21 mouse cellular contexts compared by ENCODE assay signal in the genomic region with DNA sequence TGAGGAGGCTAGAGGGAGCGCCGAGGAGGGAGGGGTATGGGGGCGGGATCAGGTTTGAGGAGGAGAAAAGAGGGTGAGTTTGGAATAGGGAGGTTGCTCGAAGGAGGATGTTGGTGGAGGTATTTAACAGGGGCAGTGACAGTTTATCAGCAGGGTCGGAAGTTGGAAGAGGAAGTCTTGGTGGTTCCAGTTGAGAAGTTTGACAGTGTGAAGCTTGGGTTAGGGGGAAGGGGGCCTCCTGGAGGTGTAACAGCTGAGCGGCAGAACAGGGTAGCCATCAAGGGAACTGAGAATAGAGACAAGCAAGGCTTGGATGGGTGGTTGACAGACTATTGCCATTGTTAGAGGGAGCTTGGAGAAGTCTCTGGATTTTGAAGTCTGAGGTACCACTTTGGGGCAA.
DNase-seq lines count a peak whose midpoint lies in the region; ATAC-seq and TF ChIP-seq lines count a peak whose summit lies in the region.
"Had no signal": no experiment of that assay in that cellular context is flagged by ENCODE, and none has a peak within 500 bp of the region (broad histone marks: within the 10 kb centered on the region; RNA-seq: fewer than 3 reads in every experiment).

No protein-coding gene starts in this region.

- H3K9me3 ChIP-seq in midbrain, embryonic 16.5 days (replicated peaks; ENCODE audit: control insufficient read depth, low read length, poor library complexity, severe bottlenecking), result no peaks in the 10 kb centered on the region
- H3K9me3 ChIP-seq: forebrain, embryonic 15.5 days; heart, embryonic 15.5 days; hindbrain, embryonic 10.5 days; limb, embryonic 12.5 days; liver, embryonic 15.5 days had no signal

- TF ChIP-seq CTCF in spleen, adult 2 months (IDR thresholded peaks at IDR 0.05; ENCODE audit: extremely low read depth, insufficient read depth, insufficient read length, insufficient replicate concordance), result no peak

- peak; percentile 63 for ATAC-seq in megakaryocyte, adult 5-6 weeks (ENCODE audit: poor library complexity, severe bottlenecking)
- no peak for ATAC-seq in midbrain, embryonic 16.5 days
- ATAC-seq: forebrain, embryonic 15.5 days; lung, postnatal 0 days had no signal

- H3K9ac ChIP-seq in midbrain, embryonic 16.5 days (ENCODE audit: low read depth, low read length), result no peak overlapping the region
- H3K9ac ChIP-seq: forebrain, embryonic 15.5 days; heart, embryonic 15.5 days; limb, embryonic 12.5 days; liver, embryonic 15.5 days had no signal

- 5% methylated on average over 6 of the region's 6 CpGs for WGBS in spleen, adult 2 months
- 74% methylated on average over 6 of the region's 6 CpGs for WGBS in midbrain, embryonic 16.5 days

- no peak overlapping the region for H3K27ac ChIP-seq in spleen, adult 2 months (ENCODE audit: insufficient read depth, low read length)
- no peak overlapping the region for H3K27ac ChIP-seq in midbrain, embryonic 16.5 days (ENCODE audit: low read length)
- H3K27ac ChIP-seq: forebrain, embryonic 15.5 days; heart, embryonic 15.5 days; hindbrain, embryonic 10.5 days; limb, embryonic 12.5 days; liver, embryonic 15.5 days had no signal

- H3K4me3 ChIP-seq in spleen, adult 2 months (ENCODE audit: extremely low read depth, insufficient read depth, insufficient read length), result no peak overlapping the region
- H3K4me3 ChIP-seq in midbrain, embryonic 16.5 days (ENCODE audit: low read depth, low read length), result no peak overlapping the region
- H3K4me3 ChIP-seq: forebrain, embryonic 15.5 days; heart, embryonic 15.5 days; hindbrain, embryonic 10.5 days; limb, embryonic 12.5 days; liver, embryonic 15.5 days had no signal

- no peak for TF ChIP-seq POLR2A in spleen, adult 2 months (IDR thresholded peaks at IDR 0.05; ENCODE audit: low read depth, low read length)

- peak; percentile 62 to 69 for DNase-seq in B cell, adult 2 months
- peak; percentile 70 for DNase-seq in MEL-GATA-1-ER (ENCODE audit: extremely low read depth, low read depth)
- peak; percentile 34 for DNase-seq in spleen, adult 2 months (ENCODE audit: low read depth in 1 of 2, low spot score in 2 of 2)
- DNase-seq in heart, postnatal 10 days, result no peak
- DNase-seq in right cerebral cortex, postnatal 4 days, result no peak
- DNase-seq: adrenal gland, postnatal 25 days; cerebellum, adult 11-12 months; cerebellum, postnatal 14 days; embryo, embryonic 11 days; gastrocnemius, postnatal 14 days; kidney, adult 18-20 months; kidney, postnatal 25 days; layer of hippocampus, adult 9-11 months had no signal

- H3K4me1 ChIP-seq in spleen, adult 2 months (ENCODE audit: control insufficient read depth, insufficient read depth, insufficient read length), result peaks cover 3% of the 10 kb centered on the region; the same call in 1 of the 2 replicates
- H3K4me1 ChIP-seq in midbrain, embryonic 16.5 days (ENCODE audit: control insufficient read depth, insufficient read depth, low read length), result no peaks in the 10 kb centered on the region
- H3K4me1 ChIP-seq: forebrain, embryonic 15.5 days; heart, embryonic 15.5 days; hindbrain, embryonic 10.5 days; limb, embryonic 12.5 days; liver, embryonic 15.5 days had no signal

- H3K36me3 ChIP-seq in spleen, adult 2 months (ENCODE audit: control insufficient read depth, insufficient read depth, low read length), result no peaks in the 10 kb centered on the region
- H3K36me3 ChIP-seq in midbrain, embryonic 16.5 days (ENCODE audit: control insufficient read depth, insufficient read depth, low read length), result no peaks in the 10 kb centered on the region
- H3K36me3 ChIP-seq: forebrain, embryonic 15.5 days; heart, embryonic 15.5 days; hindbrain, embryonic 10.5 days; limb, embryonic 12.5 days; liver, embryonic 15.5 days had no signal

- intact Hi-C loops in heart, postnatal 10 days (cut with DNase I), result no loop called here

- no peaks in the 10 kb centered on the region for H3K27me3 ChIP-seq in spleen, adult 2 months (ENCODE audit: control insufficient read depth, insufficient read depth, low read length)
- H3K27me3 ChIP-seq in midbrain, embryonic 16.5 days (ENCODE audit: control insufficient read depth, insufficient read depth, low read depth, low read length), result no peaks in the 10 kb centered on the region
- H3K27me3 ChIP-seq: forebrain, embryonic 15.5 days; heart, embryonic 15.5 days had no signal

- no peak overlapping the region for H3K4me2 ChIP-seq in midbrain, embryonic 16.5 days (ENCODE audit: low read length)
- H3K4me2 ChIP-seq: forebrain, embryonic 15.5 days; heart, embryonic 15.5 days; limb, embryonic 12.5 days; liver, embryonic 15.5 days had no signal

Comparison
In these comparisons a context has a peak if more than half of its experiments do, and no peak if none do; other contexts are left out.
1. DNase-seq: peak in B cell, adult 2 months (2 of 2), MEL-GATA-1-ER (single experiment) and spleen, adult 2 months (2 of 2); none in heart, postnatal 10 days (0 of 2) and right cerebral cortex, postnatal 4 days (single experiment).